Mouse (Mus musculus) spleen, postnatal 36 days (tissue): Measurements from ENCODE around the gene Tfdp1.
"Not testable (repeated sequence)": the region's sequence is repeated elsewhere in the genome, so short reads cannot be mapped to it uniquely, and the experiment has no call there.

ENCODE experiments used
- DNase-seq, 2 experiments: peaks; one replicate each; pipeline ENCODE4 v3.0.0; 2022; ENCODE audit warnings: low spot score in 2 of 2, mixed read lengths in 1 of 2

The Tfdp1 gene

DNA sequence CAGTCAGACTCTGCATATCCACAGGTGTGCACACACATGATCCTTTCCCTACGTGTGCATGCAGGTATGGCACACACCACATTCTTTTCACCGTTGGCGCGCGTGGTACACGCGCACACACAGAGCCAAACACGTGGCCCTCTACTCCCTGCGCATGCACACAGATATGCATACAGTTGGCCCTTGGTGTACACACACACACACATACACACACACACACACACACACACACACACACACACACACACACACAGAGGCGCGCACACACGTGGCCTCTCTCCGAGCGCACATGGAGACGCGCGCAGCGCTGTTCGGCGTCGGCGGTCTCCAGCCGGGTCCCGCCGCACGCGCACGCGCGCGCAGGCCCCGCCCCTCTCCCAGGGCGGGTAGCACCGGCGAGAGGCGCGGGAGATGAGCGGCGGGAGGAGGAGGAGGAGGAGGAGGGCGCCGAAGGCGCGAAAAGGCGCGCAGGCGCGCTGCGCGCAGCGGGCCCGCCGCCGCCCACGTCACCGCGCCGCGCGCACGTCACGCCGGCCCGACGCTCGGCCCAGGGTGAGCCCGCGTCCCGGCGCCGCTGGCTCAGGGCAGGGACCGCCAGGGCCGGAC, at the start of gene Tfdp1:
Tfdp1 (plus strand) TSS at position 497 of the 606 bp plus-strand sequence.
- peak; percentile 75 to 79 for DNase-seq

DNA sequence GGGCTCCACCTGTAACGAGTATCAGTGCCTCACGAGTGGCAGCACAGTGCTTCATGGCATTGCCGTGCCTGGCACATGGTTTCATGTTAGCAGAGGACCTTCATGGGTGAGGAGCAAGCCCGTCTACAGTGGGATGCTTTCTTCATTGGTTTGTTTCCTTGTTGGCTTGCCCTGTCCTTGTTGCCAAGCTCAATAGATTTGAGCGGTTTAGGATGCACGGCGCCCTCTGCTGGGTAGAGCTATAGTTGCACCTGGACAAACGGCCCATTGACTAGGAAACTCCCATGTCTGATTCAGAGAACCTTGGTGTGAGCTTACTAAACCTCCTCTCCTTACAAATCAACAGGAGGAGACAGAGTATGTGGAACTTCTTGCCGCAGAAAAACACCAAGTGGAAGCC, 46.2 kb upstream of the Tfdp1 start:
- DNase-seq: peak; percentile 59 to 63

DNA sequence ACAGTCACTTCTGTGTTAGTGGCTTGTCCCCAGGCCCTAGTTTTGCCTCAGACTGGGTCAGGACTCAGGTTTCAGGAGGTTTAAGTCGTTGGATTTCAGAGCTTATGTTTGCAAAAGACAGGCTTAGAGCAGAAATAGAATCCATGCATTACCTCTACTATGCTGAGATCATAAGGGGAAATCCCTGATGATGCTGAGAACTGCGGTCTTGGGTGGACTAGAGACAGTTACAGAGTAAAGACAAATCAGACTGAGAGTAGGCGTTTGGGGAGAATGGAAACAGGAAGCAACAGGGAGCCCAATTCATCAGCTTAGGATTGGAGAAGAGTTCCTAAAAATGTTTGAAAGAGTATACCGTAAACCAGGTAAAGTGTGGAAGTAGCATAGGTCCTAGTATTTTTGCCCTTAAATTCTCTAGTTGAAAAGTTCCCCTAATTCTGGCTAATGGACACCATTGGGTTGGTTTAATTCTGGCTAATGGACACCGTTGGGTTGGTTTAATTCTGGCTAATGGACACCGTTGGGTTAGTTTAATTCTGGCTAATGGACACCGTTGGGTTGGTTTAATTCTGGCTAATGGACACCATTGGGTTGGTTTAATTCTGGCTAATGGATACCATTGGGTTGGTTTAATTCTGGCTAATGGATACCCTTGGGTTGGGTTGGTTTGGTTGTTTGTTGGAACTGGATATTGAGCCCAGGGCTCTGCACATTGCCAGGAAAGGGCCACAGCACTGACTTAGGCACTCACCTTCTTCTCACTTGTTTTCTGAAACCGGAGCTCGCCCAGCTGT, 44.7 kb upstream of the Tfdp1 start:
- no peak for DNase-seq

DNA sequence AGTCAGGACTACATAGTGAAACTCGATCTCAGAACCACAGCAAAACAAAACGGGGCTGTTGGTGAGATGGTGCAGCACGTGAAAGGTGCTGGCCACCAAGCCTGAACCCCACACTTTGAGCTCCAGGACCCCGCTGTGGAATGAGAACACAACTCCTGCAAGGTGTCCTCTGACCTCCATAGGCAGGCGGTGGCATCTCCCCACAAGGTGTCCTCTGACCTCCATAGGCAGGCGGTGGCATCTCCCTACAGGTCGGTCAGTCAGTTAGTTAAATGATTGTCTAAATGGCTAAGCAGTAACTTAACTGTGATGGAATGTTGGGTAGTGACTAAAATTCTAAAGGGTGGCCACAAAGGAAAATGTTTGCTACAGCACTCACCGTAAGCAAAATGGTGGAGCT, 39.0 kb upstream of the Tfdp1 start:
- DNase-seq: no peak

DNA sequence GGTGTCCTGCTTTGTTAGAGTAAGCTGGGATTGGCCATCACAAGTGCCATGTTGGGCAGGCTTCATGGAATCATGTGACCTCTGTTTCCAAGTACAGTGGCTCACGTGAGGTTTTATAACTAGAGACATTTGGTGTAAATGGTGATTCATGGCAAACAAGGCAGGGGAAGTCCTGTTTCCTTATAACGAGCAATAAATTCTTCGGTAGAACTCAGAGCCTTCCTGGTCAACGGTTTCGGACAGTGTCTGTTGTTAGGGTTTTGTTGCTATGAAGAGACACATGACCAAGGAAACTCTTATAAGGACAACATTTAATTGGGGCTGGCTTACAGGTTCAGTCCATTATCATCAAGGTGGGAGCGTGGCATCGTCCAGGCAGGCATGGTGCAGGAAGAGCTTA, 37.5 kb upstream of the Tfdp1 start:
- DNase-seq: no peak

DNA sequence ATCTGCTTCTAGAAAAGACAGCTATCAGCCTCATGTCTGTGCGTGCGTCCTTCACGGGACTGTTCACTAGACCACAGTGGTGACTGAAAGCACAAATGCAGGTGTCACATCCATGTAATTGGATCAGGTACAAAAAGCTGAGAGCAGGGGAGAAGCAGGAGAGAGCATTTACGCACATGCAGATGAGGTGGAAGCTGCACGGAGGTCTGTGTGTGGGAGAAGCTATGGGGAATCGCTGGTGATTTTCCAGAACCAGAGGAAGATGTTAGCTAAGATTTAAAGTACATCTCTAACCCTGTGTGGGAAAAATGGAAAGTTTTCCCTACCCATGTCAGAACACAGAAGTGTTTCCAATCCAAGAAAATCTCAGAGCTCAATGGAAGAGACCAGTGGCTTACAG, 33.1 kb upstream of the Tfdp1 start:
- no peak for DNase-seq

DNA sequence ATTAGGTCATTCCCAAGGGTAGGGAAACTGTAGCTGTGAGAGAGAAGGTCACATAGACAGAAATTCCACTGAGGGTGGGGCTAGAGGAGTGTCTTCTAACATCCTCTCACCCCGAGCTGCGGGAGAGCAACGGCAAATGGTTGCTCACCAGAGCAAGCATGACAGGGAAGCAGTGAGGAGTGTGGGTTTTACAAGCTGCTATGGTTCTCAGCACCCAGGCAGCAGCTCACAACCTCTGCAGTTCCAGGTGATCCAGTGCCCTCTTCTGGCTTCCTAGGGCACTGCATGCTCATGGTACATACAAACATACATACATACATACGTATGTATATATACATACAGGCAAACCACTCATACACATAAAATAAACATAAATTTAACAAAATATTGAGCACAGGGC, 32.7 kb upstream of the Tfdp1 start:
- DNase-seq: no peak

DNA sequence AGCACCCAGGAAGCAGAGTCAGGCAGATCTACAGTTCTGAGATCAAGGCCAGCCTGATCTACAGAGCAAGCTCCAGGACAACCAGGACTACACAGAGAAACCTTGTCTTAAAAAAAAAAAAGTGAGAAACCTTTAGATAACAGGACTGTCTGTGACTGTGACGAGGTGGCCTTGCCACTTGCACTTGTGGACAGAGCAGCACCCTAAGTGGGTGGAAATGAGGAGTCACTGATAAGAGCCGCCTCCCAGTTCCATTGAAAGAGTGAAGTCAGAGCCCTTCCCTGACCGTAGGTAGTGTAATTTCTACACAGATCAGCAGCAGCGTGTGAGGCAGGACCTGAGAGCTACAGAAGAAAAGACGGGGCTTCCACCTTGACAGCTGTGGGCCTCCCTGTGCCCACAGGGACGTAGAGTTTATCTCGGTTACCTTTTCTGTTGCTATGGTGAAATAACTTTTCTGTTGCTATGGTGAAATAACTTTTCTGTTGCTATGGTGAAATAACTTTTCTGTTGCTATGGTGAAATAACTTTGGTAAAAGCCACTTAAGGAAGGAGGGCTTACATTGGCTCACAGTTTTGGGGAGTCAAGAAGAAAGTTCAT, 32.1 kb upstream of the Tfdp1 start:
- no peak for DNase-seq

DNA sequence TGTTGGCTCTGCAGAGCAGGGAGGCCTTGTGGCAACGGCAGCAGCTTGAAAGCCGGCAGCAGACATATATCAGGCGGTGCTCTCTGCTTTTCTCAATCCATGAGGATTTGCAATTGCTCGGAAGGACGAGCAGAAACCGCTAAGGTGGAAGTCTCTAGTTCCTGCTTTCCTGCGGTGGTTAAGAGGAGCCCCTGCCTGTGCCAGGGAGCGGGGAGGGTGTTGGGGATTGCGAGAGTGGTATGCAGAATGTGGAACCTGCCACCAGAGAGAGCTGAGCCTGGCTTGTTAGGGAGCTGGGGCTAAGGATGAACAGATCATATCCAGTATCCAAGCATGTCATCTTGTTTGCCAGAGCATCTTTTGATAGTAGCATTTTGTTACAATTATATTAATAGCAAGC, 31.6 kb upstream of the Tfdp1 start:
- no peak for DNase-seq

DNA sequence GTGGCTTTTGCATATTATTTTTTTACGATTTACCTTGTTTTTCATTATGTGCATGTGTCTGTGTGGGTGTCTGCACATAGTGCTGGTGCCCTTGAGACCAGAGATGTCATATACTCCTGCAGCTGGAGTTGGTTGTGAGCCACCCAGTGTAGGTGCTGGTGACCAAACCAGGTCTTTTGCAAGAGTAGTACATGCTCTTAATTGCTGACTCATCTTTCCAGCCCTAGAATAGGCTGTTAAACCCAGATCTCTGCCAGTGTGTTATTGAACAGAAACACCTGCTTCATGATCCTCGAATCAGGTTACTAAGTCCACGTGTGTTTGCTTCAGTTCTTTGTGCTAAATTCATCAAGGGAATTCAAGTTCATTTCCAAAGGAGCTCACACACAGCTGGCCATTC, 23.6 kb upstream of the Tfdp1 start:
- no peak for DNase-seq

DNA sequence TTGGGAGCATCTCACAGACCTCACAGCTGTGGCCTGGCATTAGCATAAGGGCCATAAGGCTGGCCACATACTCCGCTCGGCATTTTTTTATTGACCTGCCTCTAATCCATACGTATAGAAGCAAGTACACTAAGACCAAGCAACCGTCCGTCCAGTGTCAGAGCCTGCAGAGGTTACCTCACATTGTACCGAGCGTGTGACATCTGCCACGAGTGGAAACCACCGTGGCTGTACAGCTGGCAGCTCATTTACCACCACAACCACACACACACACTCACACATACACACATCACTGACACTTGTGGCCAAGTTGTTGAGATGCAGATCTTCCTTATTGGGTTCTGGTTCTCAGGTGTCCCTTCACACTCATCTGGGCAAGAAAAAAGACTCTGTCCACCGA, 21.9 kb upstream of the Tfdp1 start:
- DNase-seq: no peak

DNA sequence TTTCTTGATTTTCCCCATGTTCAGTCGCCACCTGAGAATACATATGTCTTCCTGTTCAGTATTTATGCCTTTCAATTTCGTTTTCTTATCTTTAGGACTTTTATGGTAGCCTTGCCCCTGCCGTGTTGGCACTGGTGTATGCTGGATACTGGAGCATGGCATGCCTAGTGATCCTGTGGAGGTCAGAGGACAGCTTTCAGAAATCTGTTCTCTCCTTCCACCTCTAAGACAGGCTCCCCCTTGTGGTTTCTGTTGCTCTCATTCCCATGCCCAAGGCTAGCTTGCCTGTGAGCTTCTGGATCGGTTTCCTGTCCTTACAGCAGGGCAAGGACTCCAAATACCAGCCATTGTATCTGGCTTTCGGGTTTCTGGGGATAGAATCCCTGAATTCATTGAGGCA, 12.0 kb upstream of the Tfdp1 start:
- DNase-seq: no peak

DNA sequence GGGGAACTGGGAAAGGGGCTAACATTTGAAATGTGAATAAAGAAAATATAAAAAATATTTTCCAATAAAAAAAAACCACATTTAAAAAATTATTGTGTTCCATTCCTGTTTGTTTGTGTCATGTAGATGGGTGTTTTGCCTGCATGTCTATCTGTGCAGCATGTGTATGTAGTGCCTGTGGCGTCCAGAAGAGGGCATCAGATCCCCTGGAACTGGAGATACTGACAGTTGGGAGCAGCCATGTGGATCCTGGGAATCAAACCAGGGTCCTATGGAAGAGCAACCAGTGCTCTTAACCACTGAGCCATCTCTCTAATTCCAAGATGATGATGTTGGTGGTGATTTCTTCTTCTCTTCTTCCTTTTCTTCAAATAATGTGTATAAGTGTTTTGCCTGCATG, 3.9 kb upstream of the Tfdp1 start:
- no peak for DNase-seq

DNA sequence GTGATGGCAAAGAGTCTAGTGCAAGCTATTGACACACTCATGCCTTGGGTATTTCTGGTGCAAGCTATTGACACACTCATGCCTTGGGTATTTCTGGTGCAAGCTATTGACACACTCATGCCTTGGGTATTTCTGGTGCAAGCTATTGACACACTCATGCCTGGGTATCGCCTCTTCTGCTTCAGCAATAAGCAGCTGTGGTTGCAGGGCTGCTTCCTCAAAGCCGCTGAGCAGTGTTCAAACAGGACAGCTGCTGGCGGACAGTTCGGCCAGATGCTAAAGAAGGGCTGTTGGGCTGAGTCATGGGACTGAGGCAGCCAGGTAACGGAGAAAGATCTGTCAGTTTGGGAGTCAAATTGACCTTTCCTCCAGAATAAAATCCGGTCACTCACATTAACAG, 1.3 kb upstream of the Tfdp1 start:
- DNase-seq: not testable (repeated sequence)

DNA sequence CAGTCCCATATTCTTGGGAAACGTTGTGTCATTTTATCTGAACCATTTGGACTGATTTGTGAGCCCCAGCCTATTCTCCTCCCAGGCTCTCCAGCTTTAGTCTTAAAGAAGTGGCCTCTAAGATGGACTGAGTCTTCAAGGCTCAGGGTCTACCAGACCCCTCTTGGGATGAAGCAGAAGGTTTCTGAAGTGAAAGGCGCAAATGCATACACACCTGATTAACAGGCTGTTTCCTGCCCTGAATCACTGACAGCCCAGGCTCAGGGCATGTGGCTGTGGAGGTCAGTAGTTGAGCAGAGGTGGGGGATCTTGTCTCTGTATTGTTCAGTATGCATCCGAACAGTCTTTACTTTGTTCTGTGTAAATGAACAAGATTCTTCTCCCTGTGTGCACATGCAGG, 873 bp upstream of the Tfdp1 start:
- DNase-seq: no peak

DNA sequence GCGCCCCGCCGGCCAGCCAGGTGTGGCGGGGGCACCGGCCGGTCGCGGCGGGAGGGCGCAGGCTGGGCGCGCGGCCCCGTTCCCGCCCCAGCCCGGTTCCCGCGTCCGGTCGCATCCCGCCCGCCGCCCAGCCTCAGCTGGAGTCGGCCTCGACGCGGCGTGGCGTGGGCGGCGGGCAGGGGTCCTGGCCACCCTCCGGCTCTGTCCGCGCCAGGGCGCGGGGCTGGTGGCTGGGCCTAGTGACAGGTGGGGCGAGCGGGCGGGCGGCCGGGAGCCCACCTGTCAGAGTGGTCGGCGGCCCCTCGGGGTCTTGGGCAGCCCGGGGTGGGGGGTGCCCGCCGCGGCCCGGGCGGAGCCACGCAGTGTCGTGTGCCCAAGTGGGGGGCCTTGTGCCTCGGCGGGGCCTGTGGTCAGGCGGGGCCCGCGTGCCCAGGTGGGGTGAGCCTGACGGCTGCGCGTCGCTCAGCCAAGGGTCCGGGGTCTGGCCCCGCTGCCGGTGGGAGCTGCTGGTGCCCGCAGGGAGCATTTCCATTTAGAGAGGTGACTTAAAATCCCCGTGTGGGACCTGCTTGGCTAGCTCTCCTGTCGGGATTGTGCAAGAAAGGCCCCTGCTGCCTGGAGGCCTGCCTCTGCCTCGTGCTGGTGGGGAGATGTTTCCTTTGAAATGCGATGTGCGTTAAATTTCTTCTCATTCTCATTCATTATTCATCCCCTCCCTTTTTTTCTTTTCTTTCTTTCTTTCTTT, 522 bp downstream of the Tfdp1 start:
- no peak for DNase-seq

DNA sequence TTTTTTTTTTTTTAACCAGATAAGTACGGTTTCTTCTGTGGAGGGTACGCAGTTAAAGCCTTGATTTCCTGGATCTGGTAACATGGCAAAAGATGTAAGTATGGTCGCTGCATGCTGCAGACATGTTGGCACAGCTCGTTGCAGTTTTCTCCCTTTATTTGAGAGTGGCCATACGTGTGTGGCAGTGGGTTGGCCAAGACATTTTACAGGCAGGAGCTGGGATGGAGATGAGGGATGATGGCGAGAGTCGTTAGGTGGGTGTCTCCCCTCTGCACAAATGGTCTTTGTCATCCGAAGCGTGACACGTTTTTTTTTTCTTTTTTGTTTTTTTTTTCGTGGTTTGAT, 1.1 kb downstream of the Tfdp1 start:
- DNase-seq: no peak

DNA sequence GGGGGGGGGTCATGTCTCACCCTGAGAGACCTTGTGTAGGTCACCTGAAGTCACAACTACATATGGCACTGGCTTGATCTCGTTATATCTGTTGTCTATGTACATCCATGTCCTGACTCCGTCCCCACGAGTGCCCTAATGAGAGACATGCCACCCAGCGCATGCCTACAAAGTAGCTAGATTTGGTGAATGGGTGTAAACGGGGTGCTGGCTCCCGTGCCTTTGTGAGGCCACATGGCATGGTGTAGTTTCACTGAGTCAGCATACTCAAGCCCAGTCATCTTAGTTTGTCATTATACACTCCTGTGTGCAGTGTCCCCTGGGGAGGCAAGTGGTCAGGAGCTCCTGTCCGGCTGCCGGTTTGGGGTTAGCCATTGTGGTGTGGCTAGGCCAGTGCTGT, 2.1 kb downstream of the Tfdp1 start:
- no peak for DNase-seq

DNA sequence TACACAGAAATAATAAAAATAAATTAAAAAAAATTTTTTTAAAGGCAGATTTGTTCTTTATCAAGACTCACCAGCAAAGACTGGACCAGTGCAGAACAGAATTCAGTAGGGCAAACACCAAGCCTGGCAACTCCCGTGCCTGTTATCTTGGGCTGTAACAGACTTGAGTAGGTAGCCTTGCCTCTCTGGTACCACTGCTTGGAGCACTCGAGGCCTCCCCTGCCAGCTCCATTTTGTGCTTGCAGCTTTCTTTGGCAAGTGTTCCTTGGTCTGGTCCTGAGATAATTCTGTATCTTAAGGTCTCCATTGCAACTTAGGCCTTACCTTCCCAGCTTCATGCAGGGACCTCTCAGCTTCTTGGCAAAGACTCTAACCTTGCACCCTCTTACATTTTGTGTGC, 3.8 kb downstream of the Tfdp1 start:
- DNase-seq: no peak

DNA sequence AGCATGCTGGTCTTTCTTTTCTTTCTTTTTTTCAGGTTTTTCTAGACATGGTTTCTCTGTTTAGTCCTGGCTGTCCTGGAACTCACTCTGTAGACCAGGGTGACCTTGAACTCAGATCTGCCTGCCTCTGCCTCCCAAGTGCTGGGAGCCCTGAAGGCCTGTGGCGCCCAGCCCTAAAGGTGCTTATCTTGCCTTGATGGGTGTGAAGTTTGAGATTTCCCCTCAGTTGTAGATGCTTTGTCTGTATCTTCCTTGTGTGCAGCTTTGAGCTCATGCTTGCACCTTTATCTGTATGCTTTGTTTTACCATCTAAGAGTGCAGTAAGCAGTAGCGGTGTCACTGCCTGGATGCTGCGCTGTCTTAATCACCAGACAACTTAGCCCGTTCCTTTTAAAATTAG, 4.6 kb downstream of the Tfdp1 start:
- no peak for DNase-seq

DNA sequence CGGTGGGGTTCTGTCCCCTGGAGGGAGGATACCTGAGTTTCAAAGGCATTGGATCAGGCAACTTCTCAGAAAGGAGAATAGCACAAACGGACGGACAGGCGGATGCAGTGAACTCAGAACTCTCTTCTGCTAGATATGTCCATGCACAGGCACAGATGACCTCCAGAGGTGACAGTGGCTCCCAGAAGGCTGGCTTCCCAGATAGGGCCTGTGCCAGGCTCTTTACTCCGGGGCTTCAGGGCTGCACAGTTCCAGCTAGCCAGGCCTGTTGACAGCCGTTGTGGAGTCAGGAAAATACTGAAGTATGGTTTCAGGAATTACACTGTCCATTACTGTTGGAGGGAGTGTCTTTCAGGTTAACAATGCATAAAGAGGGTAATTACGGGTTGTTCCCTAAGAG, 11.5 kb downstream of the Tfdp1 start:
- no peak for DNase-seq

DNA sequence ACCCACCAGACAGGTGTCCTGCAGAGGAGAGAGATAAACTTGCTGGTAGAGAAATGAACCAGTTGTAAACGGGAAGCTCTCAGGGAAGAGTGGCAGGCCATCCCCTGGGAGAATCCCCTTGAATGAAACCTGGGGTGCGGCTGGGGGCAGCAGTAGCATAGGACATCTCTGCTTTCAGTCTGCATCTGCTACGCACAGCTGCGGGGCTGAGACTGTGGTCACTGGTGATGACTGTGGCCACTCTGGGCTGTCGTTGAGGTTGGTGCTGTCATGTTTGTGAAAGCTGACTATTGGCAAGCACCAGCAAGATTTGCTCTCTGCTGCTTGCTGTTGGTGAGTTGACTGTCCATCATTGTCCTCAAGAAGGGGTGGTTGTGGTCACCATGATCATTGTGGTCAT, 13.0 kb downstream of the Tfdp1 start:
- DNase-seq: no peak

DNA sequence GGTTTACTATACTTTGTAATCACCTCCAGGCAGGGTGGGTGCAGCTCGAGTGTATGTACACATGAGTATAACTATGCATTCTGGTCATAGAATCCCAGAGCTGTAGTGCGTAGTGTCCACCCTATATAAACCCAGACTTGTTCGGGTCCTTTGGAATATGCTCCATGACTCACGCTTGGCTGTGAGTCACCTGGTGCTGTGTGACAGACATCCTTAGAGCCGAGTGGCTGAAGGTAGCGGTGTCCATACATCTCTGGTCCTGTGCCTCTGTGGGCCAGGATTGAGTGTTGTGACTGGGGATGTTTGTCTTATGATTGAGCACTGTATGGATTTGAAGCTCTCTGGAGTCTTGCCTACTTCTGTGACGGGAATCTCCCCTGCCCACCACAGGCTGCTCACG, 14.1 kb downstream of the Tfdp1 start:
- DNase-seq: no peak
